Mouse (Mus musculus) G1E-ER4 (cell line): ENCODE data around the gene Runx3. TPM values are rescaled to one million over a fixed set of nuclear protein-coding genes. Genes with fewer than 3 reads are reported as not detected.

ENCODE experiments used
- GATA1 ChIP-seq: IDR thresholded peaks from one replicate; pipeline ENCODE4 v1.8.0; 2012; ENCODE audit warnings: low read length, inconsistent platforms
- polyA plus RNA-seq: library from polyadenylated mRNA; stranded (reverse); fragments of >175 nt; gene quantifications from 2 replicates; pipeline ENCODE4 v1.2.3, GENCODE M21; 2012

Gene Runx3
- polyA plus RNA-seq, 1 experiment = not detected

DNA sequence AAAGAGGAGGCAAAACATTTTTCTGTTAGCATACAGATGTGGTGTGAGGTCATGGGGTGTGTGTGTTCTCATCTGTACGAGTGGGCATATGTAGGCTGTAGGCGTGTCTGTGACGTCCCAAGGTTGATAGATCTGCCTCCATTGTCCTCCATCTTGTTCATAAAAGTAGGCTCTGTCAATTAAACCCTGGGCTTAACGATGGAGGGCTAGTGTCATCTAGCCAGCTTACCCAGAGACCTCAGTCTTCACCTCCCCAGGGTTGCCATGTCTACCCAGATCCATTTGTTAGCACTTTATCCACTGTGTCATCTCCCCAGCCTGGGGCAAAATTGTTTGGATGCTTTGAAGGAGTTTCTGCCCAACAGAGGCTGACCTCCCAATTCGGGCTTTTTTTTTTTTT lies 84.2 kb downstream of the Runx3 start:
- TF ChIP-seq GATA1 = no peak

DNA sequence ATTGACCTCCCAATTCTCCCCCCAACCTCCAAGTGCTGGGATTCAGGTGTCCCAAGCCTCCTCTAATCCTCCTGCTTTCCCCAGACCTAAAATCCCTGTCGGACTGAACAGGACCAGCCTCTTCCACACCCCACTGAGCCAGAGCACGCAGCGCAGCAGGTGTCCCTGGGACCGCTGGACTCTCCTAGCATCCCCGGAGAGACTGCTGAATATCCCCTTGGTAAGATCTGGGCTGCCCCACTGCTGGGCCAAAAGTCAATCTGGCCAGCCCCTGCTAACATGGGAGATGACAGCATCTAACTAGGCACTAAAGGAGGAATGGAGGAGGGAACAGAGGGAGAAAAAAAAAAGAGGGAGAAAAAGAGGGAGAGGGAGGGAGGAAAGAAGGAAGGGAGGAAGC lies 84.8 kb downstream of the Runx3 start:
- no peak for TF ChIP-seq GATA1

DNA sequence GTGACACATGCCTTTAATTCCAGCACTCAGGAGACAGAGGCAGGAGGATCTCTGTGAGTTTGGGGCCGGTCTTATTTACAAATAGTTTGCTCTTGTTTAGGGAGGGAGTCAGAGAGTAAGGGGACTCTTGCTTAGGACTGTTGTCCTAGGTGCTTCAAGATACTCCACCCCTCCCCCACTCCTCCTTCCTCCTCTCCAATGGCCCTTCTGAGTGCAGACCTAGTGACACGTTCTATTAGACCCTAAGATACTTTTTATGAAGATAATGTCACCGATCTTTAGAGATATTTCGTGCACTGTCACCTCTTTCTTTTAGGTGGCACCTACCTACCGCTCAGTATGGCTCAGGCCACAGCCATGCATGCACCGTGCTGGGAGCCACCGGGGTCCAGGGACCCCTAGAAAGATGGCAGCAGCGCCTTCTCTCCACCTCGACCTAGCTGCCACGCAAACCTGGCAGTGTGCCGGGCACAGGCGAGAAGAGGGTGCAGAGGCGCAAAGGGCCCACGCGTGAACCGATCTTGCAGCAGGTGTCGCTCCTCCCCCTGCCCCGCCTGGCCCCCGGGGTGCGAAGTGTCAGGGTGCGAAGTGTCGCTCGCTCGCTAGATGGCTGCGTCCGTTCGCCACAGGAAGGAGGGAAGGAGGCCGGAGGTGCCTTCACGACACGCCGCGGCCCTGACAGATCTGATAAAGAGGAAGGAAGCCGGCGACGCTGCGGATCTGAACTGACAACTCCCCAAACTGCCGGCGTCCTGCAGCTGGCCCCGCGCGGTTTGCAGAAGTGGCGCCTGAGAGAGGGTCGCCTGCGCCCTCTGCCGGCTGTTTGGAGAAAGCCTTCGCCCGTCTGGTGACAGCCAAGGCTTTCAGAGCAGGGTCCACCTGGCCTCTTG lies 85.5 kb downstream of the Runx3 start:
- no peak for TF ChIP-seq GATA1

DNA sequence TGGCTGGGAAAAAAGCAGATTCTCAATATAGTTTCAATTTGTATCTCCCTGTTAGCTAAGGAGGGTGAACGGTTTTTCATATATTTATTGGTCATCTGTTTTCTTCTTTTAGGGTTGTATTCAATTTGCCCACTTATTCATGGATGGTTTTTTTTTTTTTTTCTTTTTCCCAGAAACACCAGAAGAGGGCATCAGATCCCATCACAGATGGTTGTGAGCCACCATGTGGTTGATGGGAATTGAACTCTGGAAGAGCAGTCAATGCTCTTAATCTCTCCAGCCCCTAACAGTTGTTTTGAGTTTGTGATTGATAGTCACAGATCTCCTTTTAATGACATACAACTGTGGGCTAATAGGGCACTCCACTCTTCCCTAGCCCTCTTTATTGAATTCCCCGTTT lies 89.4 kb downstream of the Runx3 start:
- no peak for TF ChIP-seq GATA1

DNA sequence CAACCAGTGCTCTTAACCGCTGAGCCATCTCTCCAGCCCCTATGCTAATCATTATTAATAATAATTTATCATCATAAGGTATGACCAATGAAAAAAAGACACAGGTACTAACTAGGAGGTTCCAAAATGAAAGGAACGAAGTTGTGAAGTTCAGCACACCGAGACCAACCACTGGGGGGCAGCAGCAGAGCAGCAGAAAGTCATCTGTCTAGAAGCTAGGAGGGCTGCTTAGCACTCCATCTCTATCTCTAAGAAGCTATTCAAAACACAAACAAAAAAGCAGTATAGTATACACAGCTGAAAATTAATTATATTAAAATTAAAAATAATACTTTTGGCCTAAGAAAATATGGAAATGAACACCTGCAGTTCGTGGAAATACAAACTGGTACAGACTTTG lies 99.2 kb downstream of the Runx3 start:
- no peak for TF ChIP-seq GATA1

DNA sequence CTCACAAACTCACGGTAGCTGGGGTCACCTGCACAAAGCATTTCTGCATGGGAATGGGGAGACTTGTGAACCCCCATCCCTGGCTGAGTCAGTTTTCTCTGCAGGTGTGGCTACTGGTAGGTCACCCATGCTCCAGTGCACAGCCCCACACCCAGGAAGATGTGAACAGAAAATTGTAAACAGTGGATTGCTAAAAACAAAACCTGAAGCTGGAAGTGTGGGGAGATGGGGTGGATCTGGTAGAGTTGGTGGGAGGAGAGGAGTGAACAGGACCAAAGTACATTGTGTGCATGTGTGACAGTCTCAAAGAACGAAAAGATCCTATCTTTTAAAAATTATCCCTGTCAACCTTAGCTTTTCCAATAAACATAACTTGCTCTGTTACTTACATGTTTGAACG lies 100.2 kb downstream of the Runx3 start:
- no peak for TF ChIP-seq GATA1

DNA sequence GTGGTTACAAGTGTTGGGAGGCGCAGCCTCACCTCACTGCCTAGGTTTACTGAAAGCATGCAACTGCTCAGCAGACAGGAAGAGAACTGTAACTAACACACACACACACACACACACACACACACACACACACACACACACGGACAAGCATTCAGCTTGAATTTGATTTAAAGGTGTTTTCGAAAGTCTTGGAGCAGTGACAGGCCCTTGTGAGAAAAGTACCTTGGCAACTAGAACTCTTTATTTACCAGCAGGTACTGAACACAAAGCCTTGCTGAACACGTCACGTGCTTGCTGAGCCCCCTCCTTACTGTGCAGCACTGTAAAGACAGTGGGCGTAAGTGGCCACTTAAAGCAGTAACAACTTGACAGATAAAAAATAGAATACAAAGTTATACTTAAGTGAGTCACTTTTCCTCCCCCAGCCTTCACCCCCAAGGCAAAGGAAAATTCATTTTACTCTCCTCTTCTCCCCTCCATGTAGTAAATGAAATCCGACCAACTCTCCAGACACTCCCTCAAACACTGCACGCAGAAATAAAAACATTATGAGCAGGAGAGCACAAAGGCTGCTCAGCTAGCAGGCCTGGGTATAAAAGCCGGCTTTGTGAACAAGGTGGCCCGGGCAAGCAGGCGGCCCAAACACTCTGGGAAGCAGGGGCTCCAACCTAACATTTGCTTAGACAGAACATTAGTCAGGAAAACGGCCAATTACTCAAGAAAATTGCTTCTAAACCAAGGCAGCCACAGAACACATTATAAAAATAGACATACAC lies 101.4 kb downstream of the Runx3 start:
- TF ChIP-seq GATA1 = no peak

DNA sequence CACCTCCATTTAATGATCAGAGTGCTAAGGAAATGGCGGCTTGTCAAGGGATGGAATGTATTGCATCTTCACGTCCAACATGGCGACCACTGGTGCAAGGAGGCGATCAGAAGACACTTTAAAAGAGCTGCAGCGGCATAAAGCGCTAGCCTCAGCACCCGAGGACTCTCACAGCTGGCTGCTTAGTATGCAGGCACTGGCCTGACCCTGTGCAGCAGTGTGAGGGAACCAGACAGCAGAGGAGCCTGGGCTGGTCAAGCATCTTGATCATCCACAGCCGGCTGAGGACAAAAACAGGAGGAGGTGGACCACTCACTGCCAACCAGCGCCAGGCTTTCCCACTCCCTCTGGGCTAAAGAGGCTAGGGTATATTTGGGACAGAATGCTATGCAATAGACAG lies 103.4 kb downstream of the Runx3 start:
- TF ChIP-seq GATA1 = no peak

DNA sequence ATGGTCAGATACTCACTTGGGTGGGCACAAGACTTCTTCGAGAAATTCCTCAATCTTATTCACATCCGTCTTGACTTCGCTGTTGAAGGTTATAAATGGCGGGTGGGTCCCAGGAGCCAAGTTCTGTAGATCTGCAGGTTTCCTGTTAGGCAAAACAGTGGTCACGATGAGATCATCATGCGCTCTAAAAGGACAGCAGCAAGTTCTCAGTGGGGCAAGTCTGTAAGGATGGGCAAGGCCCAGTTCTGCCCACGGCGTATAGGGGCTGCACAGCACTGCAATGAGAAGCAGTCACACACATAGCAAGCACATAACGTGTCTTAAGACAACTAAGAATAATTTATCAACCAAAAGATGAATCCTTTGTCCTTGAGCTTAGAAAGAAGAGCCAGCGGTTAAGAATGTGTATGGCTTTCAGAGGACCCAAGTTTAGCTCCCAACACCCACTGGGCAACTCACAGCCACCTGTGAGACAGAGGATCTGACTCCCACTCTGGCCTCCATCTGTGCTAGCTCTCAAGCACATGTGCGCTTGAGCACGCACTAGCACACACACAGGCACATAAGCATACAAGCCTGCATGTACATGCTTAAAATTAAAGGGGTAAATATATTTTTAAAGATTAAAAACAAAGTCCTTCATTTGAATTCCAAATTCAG lies 105.7 kb downstream of the Runx3 start:
- no peak for TF ChIP-seq GATA1

Other genes with a start within 250 kb of the Runx3 start
- 5.1 and 5.4 TPM in 2 replicates for gene Tmem50a, start 205.6 kb upstream of the Runx3 start, polyA plus RNA-seq
- gene Rsrp1, start 197.1 kb upstream of the Runx3 start, polyA plus RNA-seq = 271 and 359 TPM in 2 replicates
- gene Syf2, start 189.8 kb upstream of the Runx3 start, polyA plus RNA-seq = 49.3 and 61.8 TPM in 2 replicates
- gene Clic4, start 152.2 kb downstream of the Runx3 start, polyA plus RNA-seq = 28.7 and 30.2 TPM in 2 replicates
- 769 and 774 TPM in 2 replicates for gene Srrm1, start 232.7 kb downstream of the Runx3 start, polyA plus RNA-seq